In the genomic region with DNA sequence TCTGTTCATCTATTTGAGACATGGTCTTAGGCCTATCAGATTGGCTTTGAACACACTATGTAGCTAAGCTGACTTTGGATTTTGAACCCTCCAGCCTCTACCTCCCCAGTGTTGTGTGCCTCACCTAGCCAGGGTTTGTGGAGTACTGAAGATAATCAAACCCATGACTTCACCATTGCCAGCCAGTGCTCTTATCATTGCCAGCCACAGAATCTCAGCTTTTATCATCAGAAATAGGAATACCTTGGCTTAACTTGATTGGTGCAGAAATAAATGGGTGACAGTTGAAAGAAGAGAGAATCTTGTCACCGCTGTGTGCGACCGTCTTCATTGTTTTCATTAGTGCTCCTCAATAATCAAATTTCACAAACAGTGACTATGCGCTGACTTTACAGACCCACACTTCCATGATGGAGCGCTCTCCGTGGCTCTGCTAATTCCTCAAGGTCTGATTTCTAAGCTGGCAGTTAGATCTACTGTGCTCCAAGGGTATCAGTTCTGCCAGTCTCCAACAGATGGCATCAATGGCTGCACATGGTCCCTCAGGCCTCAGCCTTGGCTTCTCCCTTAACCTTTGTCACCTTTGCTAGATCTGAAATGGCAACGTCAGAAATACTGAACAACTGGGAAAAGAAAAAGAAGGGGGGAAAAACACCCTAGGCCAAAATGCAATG, we compare ENCODE assay signal across 10 mouse cellular contexts.
DNase-seq lines count a peak whose midpoint lies in the region; ATAC-seq and TF ChIP-seq lines count a peak whose summit lies in the region.
"Had no signal": no experiment of that assay in that cellular context is flagged by ENCODE, and none has a peak within 500 bp of the region (broad histone marks: within the 10 kb centered on the region; RNA-seq: fewer than 3 reads in every experiment).

No protein-coding gene starts in this region.

- DNase-seq in kidney, postnatal 0 days (ENCODE audit: low spot score) = no peak
- DNase-seq in CH12.LX (ENCODE audit: extremely low read depth) = peak; percentile 23
- no peak for DNase-seq in adrenal gland, adult (ENCODE audit: inconsistent age in 2 of 2, low spot score in 1 of 2)
- DNase-seq in hindbrain, embryonic 10.5 days (ENCODE audit: low spot score) = no peak
- DNase-seq in heart, postnatal 4 days = no peak

- ATAC-seq in kidney, postnatal 0 days (replicated peaks; ENCODE audit: low FRiP score, low read depth) = no peak
- no peak for ATAC-seq in kidney, embryonic 14.5 days (ENCODE audit: low FRiP score, low TSS enrichment)

- no peak overlapping the region for H3K4me2 ChIP-seq in kidney, postnatal 0 days (ENCODE audit: low read length)
- H3K4me2 ChIP-seq in kidney, embryonic 14.5 days (replicated peaks; ENCODE audit: low read depth, low read length) = no peak overlapping the region
- H3K4me2 ChIP-seq in CH12.LX (ENCODE audit: insufficient read depth, low read depth, poor library complexity, severe bottlenecking) = no peak overlapping the region
- H3K4me2 ChIP-seq: forebrain, embryonic 12.5 days; midbrain, embryonic 11.5 days had no signal

- no peaks in the 10 kb centered on the region for H3K79me2 ChIP-seq in CH12.LX (replicated peaks; ENCODE audit: control insufficient read depth, extremely low read depth, insufficient read depth, poor library complexity, severe bottlenecking)

- TF ChIP-seq EP300 in CH12.LX (IDR thresholded peaks at IDR 0.05; ENCODE audit: low read length) = no peak

- WGBS in kidney, postnatal 0 days = 76% methylated on average over 7 of the region's 7 CpGs
- WGBS in kidney, embryonic 14.5 days = 74% methylated on average over 7 of the region's 7 CpGs
- WGBS in small intestine, adult 2 months = 84% methylated on average over 7 of the region's 7 CpGs
- WGBS in hindbrain, embryonic 10.5 days = 91% methylated on average over 7 of the region's 7 CpGs

- in situ Hi-C loops in CH12.LX (cut with MboI; ENCODE audit: low pct_ligation_motif_present, low pct_unique_long_range_greater_than_20kb, low sequenced_read_pairs) = loop anchor here (10.0 kb wide), 1 partner anchor 62 kb away; no protein-coding TSS in a partner anchor

- H3K9ac ChIP-seq in kidney, postnatal 0 days (ENCODE audit: low read depth, low read length) = no peak overlapping the region
- H3K9ac ChIP-seq in kidney, embryonic 14.5 days (ENCODE audit: low read depth, low read length) = no peak overlapping the region
- no peak overlapping the region for H3K9ac ChIP-seq in CH12.LX (ENCODE audit: insufficient read depth, low read depth)
- H3K9ac ChIP-seq: forebrain, embryonic 12.5 days had no signal

- no peak for TF ChIP-seq POLR2A in CH12.LX (IDR thresholded peaks at IDR 0.05; ENCODE audit: low read depth, low read length)
- no peak for TF ChIP-seq POLR2A in cortical plate, adult 2 months (IDR thresholded peaks at IDR 0.05; ENCODE audit: extremely low read depth, insufficient read depth, low read length)
- TF ChIP-seq POLR2A in small intestine, adult 2 months (IDR thresholded peaks at IDR 0.05; ENCODE audit: low read depth, low read length) = no peak

- no peaks in the 10 kb centered on the region for H3K27me3 ChIP-seq in kidney, postnatal 0 days (ENCODE audit: insufficient read depth, low read length)
- no peaks in the 10 kb centered on the region for H3K27me3 ChIP-seq in kidney, embryonic 14.5 days (ENCODE audit: control insufficient read depth, insufficient read depth, low read length)
- no peaks in the 10 kb centered on the region for H3K27me3 ChIP-seq in CH12.LX (replicated peaks)
- H3K27me3 ChIP-seq in small intestine, adult 2 months (ENCODE audit: control insufficient read depth, insufficient read depth, low read length) = no peaks in the 10 kb centered on the region
- H3K27me3 ChIP-seq in hindbrain, embryonic 10.5 days (ENCODE audit: insufficient read depth, poor library complexity, severe bottlenecking) = no peaks in the 10 kb centered on the region
- H3K27me3 ChIP-seq: forebrain, embryonic 12.5 days had no signal

- 0 out of 2 replicates have a peak, but pooled peaks cover 3% of the 10 kb centered on the region for H3K4me1 ChIP-seq in kidney, postnatal 0 days (replicated peaks; ENCODE audit: insufficient read depth, low read length)
- no peaks in the 10 kb centered on the region for H3K4me1 ChIP-seq in kidney, embryonic 14.5 days (ENCODE audit: control insufficient read depth, insufficient read depth, low read length)
- H3K4me1 ChIP-seq in CH12.LX (ENCODE audit: control insufficient read depth in 1 of 2, insufficient read depth in 2 of 2) = peaks cover 0 to 9% of the 10 kb centered on the region in 2 experiments; a peak in 1 of 4 replicates
- H3K4me1 ChIP-seq in cortical plate, adult 2 months (ENCODE audit: control insufficient read depth, insufficient read depth, low read length) = peaks cover 9% of the 10 kb centered on the region
- peaks cover 3% of the 10 kb centered on the region; the same call in 1 of the 2 replicates for H3K4me1 ChIP-seq in small intestine, adult 2 months (ENCODE audit: control insufficient read depth, insufficient read depth, insufficient read length, low read length)
- H3K4me1 ChIP-seq in hindbrain, embryonic 10.5 days (replicated peaks) = peaks cover 39% of the 10 kb centered on the region

- no peaks in the 10 kb centered on the region for H3K9me3 ChIP-seq in kidney, postnatal 0 days (replicated peaks; ENCODE audit: low read length)
- H3K9me3 ChIP-seq in kidney, embryonic 14.5 days (ENCODE audit: control insufficient read depth, low read length) = no peaks in the 10 kb centered on the region
- H3K9me3 ChIP-seq in CH12.LX (replicated peaks; ENCODE audit: low read length) = no peaks in the 10 kb centered on the region
- H3K9me3 ChIP-seq in hindbrain, embryonic 10.5 days = no peaks in the 10 kb centered on the region
- H3K9me3 ChIP-seq: forebrain, embryonic 12.5 days had no signal

- no peak overlapping the region for H3K4me3 ChIP-seq in kidney, postnatal 0 days (replicated peaks; ENCODE audit: low read depth, low read length)
- no peak overlapping the region for H3K4me3 ChIP-seq in kidney, embryonic 14.5 days (ENCODE audit: low read length)
- H3K4me3 ChIP-seq in CH12.LX (replicated peaks in 1 of 3; ENCODE audit: low read depth in 2 of 3, low read length in 2 of 3, poor library complexity in 1 of 3) = no peak overlapping the region
- no peak overlapping the region for H3K4me3 ChIP-seq in cortical plate, adult 2 months (ENCODE audit: insufficient read depth, low read length)
- no peak overlapping the region for H3K4me3 ChIP-seq in small intestine, adult 2 months (ENCODE audit: low read depth, low read length)
- no peak overlapping the region for H3K4me3 ChIP-seq in hindbrain, embryonic 10.5 days
- H3K4me3 ChIP-seq: forebrain, embryonic 12.5 days had no signal

- peak; percentile 58 for TF ChIP-seq CTCF in kidney, postnatal 0 days (IDR thresholded peaks at IDR 0.05; ENCODE audit: low read depth)
- peak in 1 of 2 experiments; percentile 64; a peak in 3 of 4 replicates for TF ChIP-seq CTCF in CH12.LX (conservative IDR thresholded peaks at IDR 0.05 in 1 of 2, IDR thresholded peaks at IDR 0.05 in 1 of 2; ENCODE audit: low read depth in 2 of 2, low read length in 2 of 2)
- peak; percentile 8; the same call in 1 of the 2 replicates for TF ChIP-seq CTCF in cortical plate, adult 2 months (IDR thresholded peaks at IDR 0.05; ENCODE audit: extremely low read depth, insufficient read depth, low read length)
- no peak for TF ChIP-seq CTCF in small intestine, adult 2 months (IDR thresholded peaks at IDR 0.05; ENCODE audit: extremely low read depth, insufficient read length, insufficient replicate concordance, low read depth, low read length)

- peak; percentile 52 for TF ChIP-seq RAD21 in CH12.LX (IDR thresholded peaks at IDR 0.05; ENCODE audit: low read depth, low read length)

- no peaks in the 10 kb centered on the region for H3K36me3 ChIP-seq in kidney, postnatal 0 days (ENCODE audit: insufficient read depth, low read length)
- H3K36me3 ChIP-seq in kidney, embryonic 14.5 days (ENCODE audit: control insufficient read depth, insufficient read depth, low read length) = no peaks in the 10 kb centered on the region
- H3K36me3 ChIP-seq in CH12.LX (replicated peaks in 1 of 2; ENCODE audit: control insufficient read depth in 1 of 2, insufficient read depth in 1 of 2, low read length in 1 of 2) = no peaks in the 10 kb centered on the region
- H3K36me3 ChIP-seq in small intestine, adult 2 months (ENCODE audit: control insufficient read depth, insufficient read depth, low read length) = no peaks in the 10 kb centered on the region
- H3K36me3 ChIP-seq in hindbrain, embryonic 10.5 days = no peaks in the 10 kb centered on the region
- H3K36me3 ChIP-seq: forebrain, embryonic 12.5 days had no signal

- dilution Hi-C loops in CH12.LX (cut with MboI; ENCODE audit: extremely low pct_ligation_motif_present, extremely low pct_unique_long_range_greater_than_20kb, low sequenced_read_pairs) = no loop called here

- H3K27ac ChIP-seq in kidney, postnatal 0 days = 0 out of 2 replicates have a peak overlapping the region, but pooled peaks have one; percentile 36
- no peak overlapping the region for H3K27ac ChIP-seq in kidney, embryonic 14.5 days (ENCODE audit: low read depth, low read length)
- H3K27ac ChIP-seq in CH12.LX (ENCODE audit: insufficient read depth, low read depth) = no peak overlapping the region
- no peak overlapping the region for H3K27ac ChIP-seq in cortical plate, adult 2 months (ENCODE audit: insufficient read depth, low read length)
- 0 out of 2 replicates have a peak overlapping the region, but pooled peaks have one; percentile 16 for H3K27ac ChIP-seq in small intestine, adult 2 months (ENCODE audit: insufficient read depth, low read depth, low read length)
- no peak overlapping the region for H3K27ac ChIP-seq in hindbrain, embryonic 10.5 days
- H3K27ac ChIP-seq: forebrain, embryonic 12.5 days had no signal

TF ChIP-seq in CH12.LX, 34 proteins besides CTCF, POLR2A, EP300 and RAD21:
- TF ChIP-seq PAX5 (IDR thresholded peaks at IDR 0.05; ENCODE audit: low read length) (no peak), MAX (IDR thresholded peaks at IDR 0.05; ENCODE audit: low read length) (0 out of 2 replicates have a peak, but pooled peaks have one; percentile 15), SMC3 (IDR thresholded peaks at IDR 0.05; ENCODE audit: low read depth, low read length) (peak; percentile 61)

Comparison
In these comparisons a context has a peak if more than half of its experiments do, and no peak if none do; other contexts are left out.
1. H3K27ac ChIP-seq: peak in kidney, postnatal 0 days (single experiment) and small intestine, adult 2 months (single experiment); none in kidney, embryonic 14.5 days (single experiment), CH12.LX (single experiment), cortical plate, adult 2 months (single experiment) and hindbrain, embryonic 10.5 days (single experiment).